Mouse (Mus musculus) small intestine, adult 2 months (tissue): ENCODE results near the gene Slc15a2.
A peak's percentile ranks its signal among the peaks of the same experiment; 100 is the strongest.

Source experiments
- CTCF ChIP-seq: fragments of 200-500 bp; IDR thresholded peaks from 2 replicates; pipeline ENCODE4 v1.5.1; 2012; ENCODE audit warnings: low read depth, mild to moderate bottlenecking, control low read depth, inconsistent platforms, low read length, moderate library complexity, mixed read lengths; ENCODE audit not compliant: insufficient replicate concordance, insufficient read length; ENCODE audit errors: extremely low read depth
- POLR2A ChIP-seq: fragments of 200-500 bp; IDR thresholded peaks from 2 replicates; pipeline ENCODE4 v1.6.1; 2012; ENCODE audit warnings: low read depth, mild to moderate bottlenecking, control low read depth, inconsistent platforms, low read length, moderate library complexity

GRCm38 (mm10) chr16:36720194-36721055, 64.3 kb downstream of the Slc15a2 start:
- TF ChIP-seq POLR2A: no peak
- TF ChIP-seq CTCF: peak; percentile 19; the same call in 1 of the 2 replicates
